Mouse (Mus musculus): ENCODE results near the gene Taf8. TPM values are rescaled to one million over a fixed set of nuclear protein-coding genes. Genes with fewer than 3 reads are reported as not detected.

The Taf8 gene
- polyA plus RNA-seq, 1 experiment from 2014 or later, result 29.6 TPM

GRCm38 (mm10) chr17:47445518-47445917, 56.6 kb downstream of the Taf8 start:
- Histone ChIP-seq H3K9ac (ENCODE audit: low read length) (no peak overlapping the region), H3K4me3 (ENCODE audit: low read depth, low read length) (no peak overlapping the region), H3K27ac (ENCODE audit: low read depth, low read length) (no peak overlapping the region), H3K4me2 (ENCODE audit: low read depth, low read length, severe bottlenecking) (no peak overlapping the region), H3K4me1 (replicated peaks; ENCODE audit: control insufficient read depth, insufficient read depth, low read length) (peaks cover 5% of the 10 kb centered on the region; the same call in 1 of the 2 replicates), H3K36me3 (ENCODE audit: control insufficient read depth, insufficient read depth, low read length) (no peaks in the 10 kb centered on the region), H3K9me3 (ENCODE audit: control insufficient read depth, low read length) (no peaks in the 10 kb centered on the region), H3K27me3 (ENCODE audit: control insufficient read depth, insufficient read depth, low read length) (no peaks in the 10 kb centered on the region)
- 85% methylated on average over 11 of the region's 11 CpGs for WGBS
- ATAC-seq (replicated peaks; ENCODE audit: low FRiP score) (no peak), DNase-seq (ENCODE audit: low spot score) (no peak)

- no peak overlapping the region for H3K27ac ChIP-seq (ENCODE audit: low read depth, low read length)
- H3K4me1 ChIP-seq (replicated peaks; ENCODE audit: control insufficient read depth, insufficient read depth, low read length), result peaks cover 10% of the 10 kb centered on the region; the same call in 1 of the 2 replicates
- H3K9me3 ChIP-seq (ENCODE audit: control insufficient read depth, low read length), result no peaks in the 10 kb centered on the region
- ATAC-seq (replicated peaks; ENCODE audit: low FRiP score) (no peak), DNase-seq (ENCODE audit: low spot score) (no peak)
- no peaks in the 10 kb centered on the region for H3K36me3 ChIP-seq (ENCODE audit: control insufficient read depth, insufficient read depth, low read length)
- no peak overlapping the region for H3K4me3 ChIP-seq (ENCODE audit: low read depth, low read length)
- WGBS, result 76% methylated on average over 6 of the region's 6 CpGs
- H3K9ac ChIP-seq (ENCODE audit: low read length), result no peak overlapping the region
- H3K27me3 ChIP-seq (ENCODE audit: control insufficient read depth, insufficient read depth, low read length), result peaks cover 4% of the 10 kb centered on the region
- no peak overlapping the region for H3K4me2 ChIP-seq (ENCODE audit: low read depth, low read length, severe bottlenecking)
Observed at GRCm38 (mm10) chr17:47444113-47444512, 58.0 kb downstream of the Taf8 start.

- Histone ChIP-seq H3K9me3 (ENCODE audit: control insufficient read depth, low read length) (no peaks in the 10 kb centered on the region), H3K4me2 (ENCODE audit: low read depth, low read length, severe bottlenecking) (no peak overlapping the region), H3K27me3 (ENCODE audit: control insufficient read depth, insufficient read depth, low read length) (peaks cover 19% of the 10 kb centered on the region), H3K36me3 (ENCODE audit: control insufficient read depth, insufficient read depth, low read length) (no peaks in the 10 kb centered on the region), H3K4me1 (replicated peaks; ENCODE audit: control insufficient read depth, insufficient read depth, low read length) (peaks cover 10% of the 10 kb centered on the region; the same call in 1 of the 2 replicates), H3K4me3 (ENCODE audit: low read depth, low read length) (no peak overlapping the region), H3K9ac (ENCODE audit: low read length) (no peak overlapping the region), H3K27ac (ENCODE audit: low read depth, low read length) (no peak overlapping the region)
- 79% methylated on average over 3 of the region's 3 CpGs for WGBS
- DNase-seq (ENCODE audit: low spot score) (no peak), ATAC-seq (replicated peaks; ENCODE audit: low FRiP score) (no peak)
Observed at GRCm38 (mm10) chr17:47442271-47442670, 59.8 kb downstream of the Taf8 start.

- WGBS, result 65% methylated on average over 19 of the region's 19 CpGs
- peaks cover 16% of the 10 kb centered on the region for H3K4me1 ChIP-seq (replicated peaks; ENCODE audit: control insufficient read depth, insufficient read depth, low read length)
- H3K4me2 ChIP-seq (ENCODE audit: low read depth, low read length, severe bottlenecking), result no peak overlapping the region
- no peak overlapping the region for H3K27ac ChIP-seq (ENCODE audit: low read depth, low read length)
- H3K9ac ChIP-seq (ENCODE audit: low read length), result no peak overlapping the region
- H3K9me3 ChIP-seq (ENCODE audit: control insufficient read depth, low read length), result no peaks in the 10 kb centered on the region
- ATAC-seq (replicated peaks; ENCODE audit: low FRiP score), result no peak
- no peak for DNase-seq (ENCODE audit: low spot score)
- H3K4me3 ChIP-seq (ENCODE audit: low read depth, low read length), result no peak overlapping the region
- H3K27me3 ChIP-seq (ENCODE audit: control insufficient read depth, insufficient read depth, low read length), result peaks cover 26% of the 10 kb centered on the region
- no peaks in the 10 kb centered on the region for H3K36me3 ChIP-seq (ENCODE audit: control insufficient read depth, insufficient read depth, low read length)
Observed at GRCm38 (mm10) chr17:47441296-47442051, 60.6 kb downstream of the Taf8 start.

- H3K9me3 ChIP-seq (ENCODE audit: control insufficient read depth, low read length), result no peaks in the 10 kb centered on the region
- no peaks in the 10 kb centered on the region for H3K36me3 ChIP-seq (ENCODE audit: control insufficient read depth, insufficient read depth, low read length)
- ATAC-seq (replicated peaks; ENCODE audit: low FRiP score), result no peak
- no peak overlapping the region for H3K4me3 ChIP-seq (ENCODE audit: low read depth, low read length)
- H3K4me2 ChIP-seq (ENCODE audit: low read depth, low read length, severe bottlenecking), result no peak overlapping the region
- no peak for DNase-seq (ENCODE audit: low spot score)
- no peak overlapping the region for H3K27ac ChIP-seq (ENCODE audit: low read depth, low read length)
- no peak overlapping the region; the same call in 1 of the 2 replicates for H3K9ac ChIP-seq (ENCODE audit: low read length)
- H3K27me3 ChIP-seq (ENCODE audit: control insufficient read depth, insufficient read depth, low read length), result peaks cover 31% of the 10 kb centered on the region
- 3% methylated on average over 9 of the region's 9 CpGs for WGBS
- peaks cover 19% of the 10 kb centered on the region for H3K4me1 ChIP-seq (replicated peaks; ENCODE audit: control insufficient read depth, insufficient read depth, low read length)
Observed at GRCm38 (mm10) chr17:47440359-47440890, 61.7 kb downstream of the Taf8 start.

GRCm38 (mm10) chr17:47439396-47440028, 62.6 kb downstream of the Taf8 start:
- H3K4me1 ChIP-seq (replicated peaks; ENCODE audit: control insufficient read depth, insufficient read depth, low read length), result peaks cover 19% of the 10 kb centered on the region
- no peak overlapping the region for H3K9ac ChIP-seq (ENCODE audit: low read length)
- ATAC-seq (replicated peaks; ENCODE audit: low FRiP score) (no peak), DNase-seq (ENCODE audit: low spot score) (no peak)
- no peaks in the 10 kb centered on the region for H3K36me3 ChIP-seq (ENCODE audit: control insufficient read depth, insufficient read depth, low read length)
- 47% methylated on average over 9 of the region's 9 CpGs for WGBS
- H3K27ac ChIP-seq (ENCODE audit: low read depth, low read length), result no peak overlapping the region
- no peak overlapping the region for H3K4me3 ChIP-seq (ENCODE audit: low read depth, low read length)
- H3K4me2 ChIP-seq (ENCODE audit: low read depth, low read length, severe bottlenecking), result no peak overlapping the region
- no peaks in the 10 kb centered on the region for H3K9me3 ChIP-seq (ENCODE audit: control insufficient read depth, low read length)
- H3K27me3 ChIP-seq (ENCODE audit: control insufficient read depth, insufficient read depth, low read length), result peaks cover 31% of the 10 kb centered on the region

GRCm38 (mm10) chr17:47438611-47439010, 63.5 kb downstream of the Taf8 start:
- Histone ChIP-seq H3K4me3 (ENCODE audit: low read depth, low read length) (no peak overlapping the region), H3K4me2 (ENCODE audit: low read depth, low read length, severe bottlenecking) (no peak overlapping the region), H3K27ac (ENCODE audit: low read depth, low read length) (no peak overlapping the region), H3K9ac (ENCODE audit: low read length) (no peak overlapping the region), H3K4me1 (replicated peaks; ENCODE audit: control insufficient read depth, insufficient read depth, low read length) (peaks cover 19% of the 10 kb centered on the region), H3K27me3 (ENCODE audit: control insufficient read depth, insufficient read depth, low read length) (peaks cover 31% of the 10 kb centered on the region), H3K36me3 (ENCODE audit: control insufficient read depth, insufficient read depth, low read length) (no peaks in the 10 kb centered on the region), H3K9me3 (ENCODE audit: control insufficient read depth, low read length) (no peaks in the 10 kb centered on the region)
- no peak for ATAC-seq (replicated peaks; ENCODE audit: low FRiP score)
- WGBS, result 72% methylated on average over 6 of the region's 6 CpGs
- no peak for DNase-seq (ENCODE audit: low spot score)

GRCm38 (mm10) chr17:47436907-47437547, 65.1 kb downstream of the Taf8 start, which contains the start of gene 1700001C19Rik:
TSS of gene 1700001C19Rik (minus strand) at chr17:47437376.
- H3K27ac ChIP-seq (ENCODE audit: low read depth, low read length), result 0 out of 2 replicates have a peak within 1 kb of the TSS, but pooled peaks have one; percentile 25
- no peak for ATAC-seq (replicated peaks; ENCODE audit: low FRiP score)
- H3K4me1 ChIP-seq (replicated peaks; ENCODE audit: control insufficient read depth, insufficient read depth, low read length), result peaks cover 19% of the 10 kb centered on the region
- no peak within 1 kb of the TSS; the same call in 1 of the 2 replicates for H3K9ac ChIP-seq (ENCODE audit: low read length)
- H3K4me2 ChIP-seq (ENCODE audit: low read depth, low read length, severe bottlenecking), result peak within 1 kb of the TSS; percentile 55
- H3K4me3 ChIP-seq (ENCODE audit: low read depth, low read length), result peak within 1 kb of the TSS; percentile 27
- no peak for DNase-seq (ENCODE audit: low spot score)
- H3K27me3 ChIP-seq (ENCODE audit: control insufficient read depth, insufficient read depth, low read length), result peaks cover 31% of the 10 kb centered on the region
- H3K36me3 ChIP-seq (ENCODE audit: control insufficient read depth, insufficient read depth, low read length), result no peaks in the 10 kb centered on the region
- WGBS, result 3% methylated on average over 25 of the region's 25 CpGs
- H3K9me3 ChIP-seq (ENCODE audit: control insufficient read depth, low read length), result no peaks in the 10 kb centered on the region
